Mouse (Mus musculus) testis, adult 10 weeks (tissue): ENCODE measurements around the gene Shld1. TPM values are rescaled to one million over a fixed set of nuclear protein-coding genes. Genes with fewer than 3 reads are reported as not detected.

Source experiments
- polyA plus RNA-seq: library from polyadenylated mRNA; stranded (reverse); fragments of 350-450 nt; fragmentation: Illumina TruSeq; extraction: RNeasy Lipid Tissue Mini Kit (QIAGEN cat#74804); gene quantifications from one replicate; pipeline ENCODE4 v1.2.3, GENCODE M21; 2014; ENCODE audit warnings: low read depth, low replicate concordance

Gene Shld1
- polyA plus RNA-seq: 1.6 TPM

GRCm38 (mm10) chr2:132686756-132687737 lies at the start of gene Shld1:
Shld1 (plus strand) TSS chr2:132686931.

GRCm38 (mm10) chr2:132780978-132781377 lies 94.2 kb downstream of the Shld1 start, which contains the start of gene Chgb:
Chgb (plus strand) TSS chr2:132781278.

Other genes starting within 250 kb of the Shld1 start
- 103 TPM for gene Gpcpd1, start 99.2 kb upstream of the Shld1 start, polyA plus RNA-seq
- gene Chgb, start 94.3 kb downstream of the Shld1 start, polyA plus RNA-seq: 5.7 TPM
- 25.7 TPM for gene Trmt6, start 129.1 kb downstream of the Shld1 start, polyA plus RNA-seq
- 12.1 TPM for gene Mcm8, start 129.2 kb downstream of the Shld1 start, polyA plus RNA-seq
- gene Crls1, start 159.7 kb downstream of the Shld1 start, polyA plus RNA-seq: 367 TPM
- gene Lrrn4, start 194.0 kb downstream of the Shld1 start, polyA plus RNA-seq: 3.5 TPM